Mouse (Mus musculus) MEL (cell line): ENCODE measurements around the gene Nfe2l3. TPM values are rescaled to one million over a fixed set of nuclear protein-coding genes. Genes with fewer than 3 reads are reported as not detected.

Experiments used
- DNase-seq: peaks from one replicate; pipeline ENCODE4 v3.0.0; 2011; ENCODE audit warnings: low read depth, low spot score
- H3K27ac ChIP-seq: 2 replicates; pipeline ENCODE4 v1.5.1; 2012; ENCODE audit warnings: low read depth, mild to moderate bottlenecking, control low read depth, low read length, moderate library complexity; ENCODE audit not compliant: control insufficient read depth
- H3K27me3 ChIP-seq, 2 experiments: fragments of 150-350 bp in 1 of 2; sonication (generic) in 1 of 2; 2 replicates each; pipeline ENCODE4 v1.6.1; 2012; ENCODE audit warnings: low read length in 2 of 2, mild to moderate bottlenecking in 2 of 2, improper control_type of control experiment in 1 of 2, moderate library complexity in 1 of 2; ENCODE audit not compliant: insufficient read depth in 2 of 2, control insufficient read depth in 1 of 2
- H3K36me3 ChIP-seq, 2 experiments: 2 replicates each; pipeline ENCODE4 v1.6.1; 2012 to 2014; ENCODE audit warnings: low read length in 2 of 2, improper control_type of control experiment in 1 of 2, inconsistent platforms in 1 of 2, mild to moderate bottlenecking in 1 of 2; ENCODE audit not compliant: insufficient read depth in 2 of 2, control insufficient read depth in 1 of 2
- H3K4me1 ChIP-seq, 2 experiments: fragments of 150-350 bp in 1 of 2; sonication (generic) in 1 of 2; 2 replicates each; pipeline ENCODE4 v1.6.1; 2012; ENCODE audit warnings: low read length in 2 of 2, improper control_type of control experiment in 1 of 2, mild to moderate bottlenecking in 1 of 2; ENCODE audit not compliant: insufficient read depth in 2 of 2, control insufficient read depth in 1 of 2
- H3K4me3 ChIP-seq, 2 experiments: fragments of 150-350 bp in 1 of 2; sonication (generic) in 1 of 2; 2 replicates each; pipeline ENCODE4 v1.5.1; 2012; ENCODE audit warnings: low read depth in 2 of 2, low read length in 2 of 2, mild to moderate bottlenecking in 2 of 2, moderate library complexity in 2 of 2, control low read depth in 1 of 2, improper control_type of control experiment in 1 of 2; ENCODE audit not compliant: control insufficient read depth in 1 of 2, insufficient read depth in 1 of 2
- H3K79me2 ChIP-seq: 2 replicates; pipeline ENCODE4 v1.6.1; 2012; ENCODE audit warnings: mild to moderate bottlenecking, low read length, moderate library complexity; ENCODE audit not compliant: control insufficient read depth, poor library complexity, insufficient read depth
- H3K9ac ChIP-seq: 2 replicates; pipeline ENCODE4 v1.6.1; 2012; ENCODE audit warnings: low read depth, mild to moderate bottlenecking, control low read depth, low read length, moderate library complexity; ENCODE audit not compliant: control insufficient read depth, poor library complexity, severe bottlenecking
- H3K9me3 ChIP-seq: fragments of 150-350 bp; sonication (generic); replicated peaks from 2 replicates; pipeline ENCODE4 v1.6.1; 2012; ENCODE audit warnings: mild to moderate bottlenecking, low read length, improper control_type of control experiment, moderate library complexity; ENCODE audit not compliant: insufficient read depth
- BHLHE40 ChIP-seq: IDR thresholded peaks from 2 replicates; pipeline ENCODE4 v1.6.1; 2012; ENCODE audit warnings: low read depth, mild to moderate bottlenecking, inconsistent platforms, low read length, improper control_type of control experiment, borderline replicate concordance
- CHD1 ChIP-seq: IDR thresholded peaks from 2 replicates; pipeline ENCODE4 v1.6.1; 2012; ENCODE audit warnings: low read depth, mild to moderate bottlenecking, inconsistent platforms, low read length, improper control_type of control experiment
- CHD2 ChIP-seq: IDR thresholded peaks from 2 replicates; pipeline ENCODE4 v1.6.1; 2011; ENCODE audit warnings: low read length, improper control_type of control experiment
- CTCF ChIP-seq, 3 experiments: IDR thresholded peaks in 2 of 3; conservative IDR thresholded peaks in 1 of 3; 2 replicates each; pipeline ENCODE4 v1.5.1; 2011 to 2012; ENCODE audit warnings: low read length in 3 of 3, low read depth in 2 of 3, mild to moderate bottlenecking in 2 of 3, improper control_type of control experiment in 1 of 3, inconsistent platforms in 1 of 3, mixed read lengths in 1 of 3, moderate library complexity in 1 of 3; ENCODE audit not compliant: control insufficient read depth in 1 of 3, insufficient read depth in 1 of 3, poor library complexity in 1 of 3, severe bottlenecking in 1 of 3
- E2F4 ChIP-seq: IDR thresholded peaks from 2 replicates; pipeline ENCODE4 v1.6.1; 2011; ENCODE audit warnings: low read depth, low read length, improper control_type of control experiment, borderline replicate concordance
- ELF1 ChIP-seq: IDR thresholded peaks from 2 replicates; pipeline ENCODE4 v1.6.1; 2014; ENCODE audit warnings: low read depth, mild to moderate bottlenecking, inconsistent platforms, low read length, improper control_type of control experiment, moderate library complexity
- EP300 ChIP-seq, 2 experiments: IDR thresholded peaks; 2 replicates each; pipeline ENCODE4 v1.6.1; 2011; ENCODE audit warnings: improper control_type of control experiment in 2 of 2, low read length in 2 of 2, low read depth in 1 of 2, mild to moderate bottlenecking in 1 of 2
- ETS1 ChIP-seq: IDR thresholded peaks from 2 replicates; pipeline ENCODE4 v1.6.1; 2012; ENCODE audit warnings: low read depth, mild to moderate bottlenecking, inconsistent platforms, low read length, improper control_type of control experiment, moderate library complexity
- GABPA ChIP-seq: IDR thresholded peaks from 2 replicates; pipeline ENCODE4 v1.6.1; 2012; ENCODE audit warnings: low read depth, mild to moderate bottlenecking, inconsistent platforms, low read length, improper control_type of control experiment, moderate library complexity
- GATA1 ChIP-seq: IDR thresholded peaks from 2 replicates; pipeline ENCODE4 v1.6.1; 2011; ENCODE audit warnings: low read depth, low read length, improper control_type of control experiment
- HCFC1 ChIP-seq: IDR thresholded peaks from 2 replicates; pipeline ENCODE4 v1.6.1; 2012; ENCODE audit warnings: low read depth, mild to moderate bottlenecking, inconsistent platforms, low read length, improper control_type of control experiment, moderate library complexity
- JUND ChIP-seq: IDR thresholded peaks from 2 replicates; pipeline ENCODE4 v1.6.1; 2011; ENCODE audit warnings: low read depth, mild to moderate bottlenecking, improper control_type of control experiment, low read length
- KAT2A ChIP-seq: conservative IDR thresholded peaks from 2 replicates; pipeline ENCODE4 v1.6.1; 2012; ENCODE audit warnings: low read depth, low read length, improper control_type of control experiment, inconsistent platforms
- MAFK ChIP-seq: IDR thresholded peaks from 2 replicates; pipeline ENCODE4 v1.6.1; 2011; ENCODE audit warnings: low read depth, mild to moderate bottlenecking, low read length, improper control_type of control experiment, borderline replicate concordance
- MAZ ChIP-seq: IDR thresholded peaks from 2 replicates; pipeline ENCODE4 v1.6.1; 2012; ENCODE audit warnings: low read depth, mild to moderate bottlenecking, inconsistent platforms, low read length, improper control_type of control experiment
- MEF2A ChIP-seq: IDR thresholded peaks from 2 replicates; pipeline ENCODE4 v1.6.1; 2014; ENCODE audit warnings: low read depth, mild to moderate bottlenecking, inconsistent platforms, low read length, improper control_type of control experiment; ENCODE audit not compliant: poor library complexity, insufficient replicate concordance, severe bottlenecking; ENCODE audit errors: extremely low read depth
- MXI1 ChIP-seq: IDR thresholded peaks from 2 replicates; pipeline ENCODE4 v1.6.1; 2011; ENCODE audit warnings: mild to moderate bottlenecking, low read depth, low read length, improper control_type of control experiment
- MYB ChIP-seq: IDR thresholded peaks from 2 replicates; pipeline ENCODE4 v1.6.1; 2011; ENCODE audit warnings: mild to moderate bottlenecking, low read depth, low read length, improper control_type of control experiment
- MYC ChIP-seq: IDR thresholded peaks from 2 replicates; pipeline ENCODE4 v1.6.1; 2011; ENCODE audit warnings: low read depth, mild to moderate bottlenecking, low read length, improper control_type of control experiment, moderate library complexity
- NELFE ChIP-seq: IDR thresholded peaks from 2 replicates; pipeline ENCODE4 v1.6.1; 2011; ENCODE audit warnings: low read depth, low read length, improper control_type of control experiment
- NRF1 ChIP-seq: IDR thresholded peaks from 2 replicates; pipeline ENCODE4 v1.6.1; 2014; ENCODE audit warnings: low read depth, mild to moderate bottlenecking, inconsistent platforms, low read length, improper control_type of control experiment, moderate library complexity; ENCODE audit not compliant: poor library complexity, insufficient read depth, severe bottlenecking
- POLR2A ChIP-seq, 2 experiments: IDR thresholded peaks; 2 replicates each; pipeline ENCODE4 v1.6.1; 2011 to 2012; ENCODE audit warnings: low read length in 2 of 2, mild to moderate bottlenecking in 2 of 2, control low read depth in 1 of 2, improper control_type of control experiment in 1 of 2, low read depth in 1 of 2, moderate library complexity in 1 of 2; ENCODE audit not compliant: control insufficient read depth in 1 of 2, insufficient read depth in 1 of 2, poor library complexity in 1 of 2
- POLR2AphosphoS2 ChIP-seq: IDR thresholded peaks from 2 replicates; pipeline ENCODE4 v1.6.1; 2011; ENCODE audit warnings: low read length, improper control_type of control experiment
- POLR2AphosphoS5 ChIP-seq: IDR thresholded peaks from 2 replicates; pipeline ENCODE4 v1.6.1; 2012; ENCODE audit warnings: low read depth, borderline replicate concordance, mild to moderate bottlenecking, inconsistent platforms, low read length, moderate library complexity, mixed read lengths
- RAD21 ChIP-seq: IDR thresholded peaks from 2 replicates; pipeline ENCODE4 v1.6.1; 2011; ENCODE audit warnings: mild to moderate bottlenecking, low read depth, low read length, improper control_type of control experiment
- RCOR1 ChIP-seq: IDR thresholded peaks from 2 replicates; pipeline ENCODE4 v1.6.1; 2012; ENCODE audit warnings: low read depth, mild to moderate bottlenecking, inconsistent platforms, low read length, improper control_type of control experiment
- SIN3A ChIP-seq: IDR thresholded peaks from 2 replicates; pipeline ENCODE4 v1.6.1; 2012; ENCODE audit warnings: low read length, improper control_type of control experiment, inconsistent platforms
- SMC3 ChIP-seq: IDR thresholded peaks from 2 replicates; pipeline ENCODE4 v1.6.1; 2011; ENCODE audit warnings: low read depth, low read length, improper control_type of control experiment
- TAL1 ChIP-seq: IDR thresholded peaks from 2 replicates; pipeline ENCODE4 v1.6.1; 2012; ENCODE audit warnings: mild to moderate bottlenecking, inconsistent platforms, low read length, moderate library complexity, mixed read lengths
- TBP ChIP-seq: IDR thresholded peaks from 2 replicates; pipeline ENCODE4 v1.8.0; 2011; ENCODE audit warnings: low read depth, low read length, improper control_type of control experiment
- TCF12 ChIP-seq: IDR thresholded peaks from 2 replicates; pipeline ENCODE4 v1.6.1; 2014; ENCODE audit warnings: low read depth, mild to moderate bottlenecking, inconsistent platforms, low read length, improper control_type of control experiment, moderate library complexity
- UBTF ChIP-seq: IDR thresholded peaks from 2 replicates; pipeline ENCODE4 v1.6.1; 2012; ENCODE audit warnings: low read depth, mild to moderate bottlenecking, inconsistent platforms, low read length, improper control_type of control experiment, moderate library complexity, borderline replicate concordance; ENCODE audit not compliant: insufficient read depth
- USF1 ChIP-seq: IDR thresholded peaks from 2 replicates; pipeline ENCODE4 v1.6.1; 2014; ENCODE audit warnings: low read depth, mild to moderate bottlenecking, inconsistent platforms, low read length, improper control_type of control experiment, moderate library complexity
- ZC3H11A ChIP-seq: IDR thresholded peaks from 2 replicates; pipeline ENCODE4 v1.6.1; 2012; ENCODE audit warnings: low read depth, mild to moderate bottlenecking, inconsistent platforms, low read length, improper control_type of control experiment
- ZKSCAN1 ChIP-seq: IDR thresholded peaks from 2 replicates; pipeline ENCODE4 v1.6.1; 2012; ENCODE audit warnings: low read depth, mild to moderate bottlenecking, inconsistent platforms, low read length, improper control_type of control experiment, moderate library complexity
- ZMIZ1 ChIP-seq: IDR thresholded peaks from 2 replicates; pipeline ENCODE4 v1.6.1; 2012; ENCODE audit warnings: low read depth, mild to moderate bottlenecking, inconsistent platforms, low read length, improper control_type of control experiment, moderate library complexity
- polyA plus RNA-seq, 2 experiments: library from polyadenylated mRNA; stranded (reverse) in 1 of 2; unstranded in 1 of 2; fragments of >175 nt in 1 of 2; fragments of >200 nt in 1 of 2; gene quantifications; 2 replicates each; pipeline versions ENCODE4 v1.2.1 to v1.2.4; 2012; ENCODE audit warnings: low replicate concordance in 2 of 2, low read depth in 1 of 2; ENCODE audit not compliant: insufficient read length in 2 of 2, insufficient read depth in 1 of 2, missing spikeins in 1 of 2
- total RNA-seq: library from RNA; depleted of rRNA; stranded (reverse); fragments of 300-350 nt; gene quantifications from 2 replicates; pipeline ENCODE4 v1.2.3, GENCODE M21; 2012

The Nfe2l3 gene
- total and polyA plus RNA-seq, 3 experiments, result 0.15 to 0.21 TPM; not detected in 1

DNA sequence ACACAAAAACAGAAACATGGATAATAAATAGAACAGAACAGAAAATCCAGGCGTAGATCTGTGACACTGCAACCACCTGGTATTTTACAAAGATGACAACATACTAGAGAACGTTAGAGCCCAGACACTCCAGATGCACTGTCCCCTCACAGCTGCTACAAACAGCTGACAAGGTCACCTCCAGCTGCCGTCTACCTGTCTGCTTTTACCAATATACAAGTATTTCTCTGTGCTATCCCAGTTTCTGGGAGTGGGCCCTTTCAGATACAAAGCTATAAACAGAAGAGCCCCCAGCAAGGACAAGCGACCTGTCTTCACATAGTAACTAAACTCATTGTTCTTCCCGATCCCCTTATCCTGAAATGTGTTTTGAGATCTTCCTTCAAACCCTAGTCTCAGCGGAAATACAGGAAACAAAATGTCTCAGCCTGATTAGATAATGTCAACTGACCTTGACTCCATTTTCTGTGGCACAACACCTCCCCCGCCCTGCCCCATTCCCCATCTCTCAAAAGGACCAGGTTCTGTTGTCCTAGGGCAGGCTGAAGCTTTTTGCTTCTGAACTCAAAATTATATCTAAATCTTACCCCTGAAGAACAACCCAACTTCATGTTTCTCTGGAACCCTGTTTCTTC lies 53.7 kb downstream of the Nfe2l3 start:
- DNase-seq, result peak; percentile 60
- Histone ChIP-seq H3K27me3 (no peaks in the 10 kb centered on the region), H3K4me1 (peaks cover 12 to 15% of the 10 kb centered on the region in 2 experiments), H3K9ac (peak overlapping the region; percentile 52), H3K4me3 (no peak overlapping the region), H3K79me2 (no peaks in the 10 kb centered on the region), H3K27ac (peak overlapping the region; percentile 95), H3K9me3 (no peaks in the 10 kb centered on the region), H3K36me3 (peaks cover 12 to 28% of the 10 kb centered on the region in 2 experiments)
- TF ChIP-seq KAT2A (no peak; the same call in 1 of the 2 replicates), MAFK (0 out of 2 replicates have a peak, but pooled peaks have one; percentile 24), BHLHE40 (0 out of 2 replicates have a peak, but pooled peaks have one; percentile 19), ZMIZ1 (0 out of 2 replicates have a peak, but pooled peaks have one; percentile 33), RCOR1 (peak; percentile 74), TCF12 (peak; percentile 91), ETS1 (peak; percentile 76; the same call in 1 of the 2 replicates), ELF1 (no peak), TAL1 (peak; percentile 32; the same call in 1 of the 2 replicates), POLR2AphosphoS5 (no peak), TBP (no peak), GATA1 (peak; percentile 89), SMC3 (no peak), EP300 (IDR thresholded peaks at IDR 0.05; ENCODE audit: low read depth in 1 of 2, low read length in 2 of 2) (peak; percentile 93 to 98), RAD21 (no peak), POLR2A (IDR thresholded peaks at IDR 0.05; ENCODE audit: control insufficient read depth in 1 of 2, insufficient read depth in 1 of 2, low read depth in 1 of 2, low read length in 2 of 2, poor library complexity in 1 of 2) (no peak), NELFE (no peak), ZC3H11A (no peak), CTCF (IDR thresholded peaks at IDR 0.05 in 2 of 3, conservative IDR thresholded peaks at IDR 0.05 in 1 of 3; ENCODE audit: control insufficient read depth in 1 of 3, insufficient read depth in 1 of 3, low read depth in 2 of 3, low read length in 3 of 3, poor library complexity in 1 of 3, severe bottlenecking in 1 of 3) (no peak), MEF2A (no peak), MXI1 (peak; percentile 39; the same call in 1 of the 2 replicates), CHD2 (no peak), USF1 (no peak), ZKSCAN1 (no peak), MYC (0 out of 2 replicates have a peak, but pooled peaks have one; percentile 39), MYB (peak; percentile 82), HCFC1 (peak; percentile 45; the same call in 1 of the 2 replicates), GABPA (no peak), SIN3A (peak; percentile 65; the same call in 1 of the 2 replicates), JUND (no peak), UBTF (no peak), NRF1 (no peak), CHD1 (0 out of 2 replicates have a peak, but pooled peaks have one; percentile 44), E2F4 (no peak), POLR2AphosphoS2 (0 out of 2 replicates have a peak, but pooled peaks have one; percentile 11), MAZ (0 out of 2 replicates have a peak, but pooled peaks have one; percentile 18)
